Mouse (Mus musculus) kidney, postnatal 0 days (tissue): ENCODE measurements at regions not wholly inside any gene's neighbourhood (a gene's known extent, or its start where the extent isn't known, plus 50 kb on each side); places are given as distances from the start of the nearest gene placed in this dataset.

Source experiments
- ATAC-seq: fragments of 200-750 bp; cut with Nextera tagmentation; replicated peaks from 2 replicates; pipeline ENCODE4 v1.8.0; 2017; ENCODE audit warnings: low read depth, moderate number of reproducible peaks, moderate TSS enrichment, moderate library complexity; ENCODE audit not compliant: low FRiP score
- DNase-seq: peaks from one replicate; pipeline ENCODE4 v3.0.0-alpha.2; 2016; ENCODE audit warnings: low spot score
- H3K27ac ChIP-seq: fragments of 300-500 bp; sonication (generic); 2 replicates; pipeline ENCODE4 v1.5.1; 2014; ENCODE audit warnings: mild to moderate bottlenecking
- H3K27me3 ChIP-seq: fragments of 300-500 bp; sonication (generic); 2 replicates; pipeline ENCODE4 v1.6.1; 2014; ENCODE audit warnings: low read length, mixed read lengths; ENCODE audit not compliant: insufficient read depth
- H3K36me3 ChIP-seq: fragments of 300-500 bp; sonication (generic); 2 replicates; pipeline ENCODE4 v1.6.1; 2014; ENCODE audit warnings: low read length, mixed read lengths; ENCODE audit not compliant: insufficient read depth
- H3K4me1 ChIP-seq: fragments of 300-500 bp; sonication (generic); replicated peaks from 2 replicates; pipeline ENCODE4 v1.6.1; 2014; ENCODE audit warnings: antibody characterized with exemption, low read length, mixed read lengths; ENCODE audit not compliant: insufficient read depth
- H3K4me2 ChIP-seq: fragments of 300-500 bp; sonication (generic); 2 replicates; pipeline ENCODE4 v1.6.1; 2014; ENCODE audit warnings: mild to moderate bottlenecking, low read length, moderate library complexity, mixed read lengths
- H3K4me3 ChIP-seq: fragments of 300-500 bp; sonication (generic); replicated peaks from 2 replicates; pipeline ENCODE4 v1.5.1; 2014; ENCODE audit warnings: low read depth, low read length
- H3K9ac ChIP-seq: fragments of 300-500 bp; sonication (generic); 2 replicates; pipeline ENCODE4 v1.6.1; 2014; ENCODE audit warnings: low read depth, low read length
- H3K9me3 ChIP-seq: fragments of 300-500 bp; sonication (generic); replicated peaks from 2 replicates; pipeline ENCODE4 v1.6.1; 2016; ENCODE audit warnings: low read length, inconsistent platforms, mixed read lengths
- CTCF ChIP-seq: IDR thresholded peaks from 2 replicates; pipeline ENCODE4 v1.5.1; 2016; ENCODE audit warnings: antibody characterized with exemption, low read depth, mild to moderate bottlenecking, moderate library complexity
- WGBS: fragments of 180-500 bp; shearing (Covaris S2); extraction: QIAGEN DNeasy Blood & Tissue Kit; methylation state at CpG from one replicate; pipeline ENCODE4 v1.1.7; 2014; 5-methylcytosine and 5-hydroxymethylcytosine counted together

DNA sequence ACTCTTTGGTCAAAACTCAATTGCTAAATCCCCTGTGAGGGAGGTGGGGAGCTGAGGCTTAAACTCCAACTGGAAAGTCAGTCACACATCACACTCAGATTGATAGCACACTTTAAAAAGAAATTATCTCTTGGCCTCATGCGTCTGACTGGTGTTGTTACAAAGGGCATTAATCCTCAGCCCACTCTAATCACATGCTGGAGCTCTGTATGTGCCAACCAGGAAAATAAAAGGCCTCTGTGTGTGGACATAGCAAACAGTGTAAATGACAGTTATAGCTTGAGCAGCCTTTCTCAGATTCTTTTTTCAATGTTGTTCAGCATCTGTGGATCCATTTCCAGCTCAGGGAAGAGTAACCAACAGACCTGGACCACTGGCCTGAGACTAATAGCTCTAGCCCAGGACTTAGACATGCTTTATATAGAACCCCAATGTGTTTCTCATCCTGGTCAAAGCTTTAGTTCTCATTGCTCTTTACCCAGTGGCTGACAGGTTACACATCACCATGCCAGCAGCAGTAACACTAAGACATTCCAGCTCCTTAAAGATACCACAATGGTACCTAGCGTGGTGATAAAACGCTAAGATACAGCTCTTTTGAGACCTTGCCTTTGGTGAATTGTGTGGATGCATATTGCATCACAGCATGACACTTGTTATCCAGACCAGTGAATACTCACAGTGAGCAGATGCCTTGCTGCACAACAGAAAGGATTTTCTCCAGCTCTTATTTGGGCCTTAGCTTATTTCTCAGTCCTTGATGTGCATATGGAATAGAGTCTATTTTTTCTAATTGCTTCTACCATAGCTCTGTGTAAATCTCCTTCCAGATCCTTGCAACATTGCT lies 158.2 kb downstream of the Cep170 start:
- Histone ChIP-seq H3K9ac (no peak overlapping the region), H3K27ac (no peak overlapping the region), H3K4me2 (no peak overlapping the region), H3K27me3 (no peaks in the 10 kb centered on the region), H3K9me3 (no peaks in the 10 kb centered on the region), H3K4me3 (no peak overlapping the region), H3K36me3 (no peaks in the 10 kb centered on the region), H3K4me1 (no peaks in the 10 kb centered on the region)
- 79% methylated on average over 3 of the region's 3 CpGs for WGBS
- ATAC-seq (no peak), DNase-seq (no peak)
- no peak for TF ChIP-seq CTCF

- ATAC-seq = no peak
Observed at GRCm38 (mm10) chr1:176644248-176644647, 169.6 kb downstream of the Cep170 start.

DNA sequence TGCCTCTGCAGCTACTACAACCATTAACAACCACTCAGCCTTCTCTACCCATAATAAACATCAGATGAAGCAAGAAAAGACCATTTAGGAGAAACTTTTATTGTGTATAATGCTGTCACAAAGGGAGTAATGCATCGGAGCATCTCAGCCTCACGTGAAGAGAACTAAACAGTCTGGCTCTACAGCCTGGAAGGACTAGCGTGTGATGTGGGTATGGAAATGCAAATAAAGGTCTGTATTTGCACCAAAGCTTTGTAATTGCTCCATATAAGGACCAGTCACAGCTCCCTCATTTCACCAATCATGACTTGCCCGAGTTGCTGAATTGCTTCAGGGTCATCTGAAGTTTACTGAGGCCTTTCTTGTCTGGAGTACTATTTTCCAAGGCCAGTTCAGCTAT lies 190.7 kb downstream of the Cep170 start:
- DNase-seq (no peak), ATAC-seq (no peak)
- no peak overlapping the region for H3K4me3 ChIP-seq
- no peak overlapping the region for H3K27ac ChIP-seq
- no peaks in the 10 kb centered on the region for H3K4me1 ChIP-seq
- no peaks in the 10 kb centered on the region for H3K9me3 ChIP-seq
- H3K9ac ChIP-seq = no peak overlapping the region
- no peaks in the 10 kb centered on the region for H3K36me3 ChIP-seq
- 77% methylated on average over 4 of the region's 4 CpGs for WGBS
- H3K4me2 ChIP-seq = no peak overlapping the region
- H3K27me3 ChIP-seq = no peaks in the 10 kb centered on the region
- no peak for TF ChIP-seq CTCF

More at GRCm38 (mm10) chr1:176644248-176644647, 169.6 kb downstream of the Cep170 start:
- no peak for TF ChIP-seq CTCF
- Histone ChIP-seq H3K9ac (no peak overlapping the region), H3K27ac (no peak overlapping the region), H3K4me1 (no peaks in the 10 kb centered on the region), H3K27me3 (no peaks in the 10 kb centered on the region), H3K9me3 (no peaks in the 10 kb centered on the region), H3K4me3 (no peak overlapping the region), H3K36me3 (no peaks in the 10 kb centered on the region), H3K4me2 (no peak overlapping the region)
- DNase-seq = no peak
- WGBS = 8% methylated on average over 1 of the region's 1 CpGs

GRCm38 (mm10) chr1:176622213-176622612 lies 191.7 kb downstream of the Cep170 start:
- H3K4me3 ChIP-seq = no peak overlapping the region
- no peak for DNase-seq
- no peaks in the 10 kb centered on the region for H3K27me3 ChIP-seq
- H3K9me3 ChIP-seq = no peaks in the 10 kb centered on the region
- H3K4me2 ChIP-seq = no peak overlapping the region
- no peaks in the 10 kb centered on the region for H3K4me1 ChIP-seq
- no peak overlapping the region for H3K27ac ChIP-seq
- TF ChIP-seq CTCF = no peak
- H3K9ac ChIP-seq = no peak overlapping the region
- no peak for ATAC-seq
- H3K36me3 ChIP-seq = no peaks in the 10 kb centered on the region
- WGBS = 84% methylated on average over 5 of the region's 5 CpGs

DNA sequence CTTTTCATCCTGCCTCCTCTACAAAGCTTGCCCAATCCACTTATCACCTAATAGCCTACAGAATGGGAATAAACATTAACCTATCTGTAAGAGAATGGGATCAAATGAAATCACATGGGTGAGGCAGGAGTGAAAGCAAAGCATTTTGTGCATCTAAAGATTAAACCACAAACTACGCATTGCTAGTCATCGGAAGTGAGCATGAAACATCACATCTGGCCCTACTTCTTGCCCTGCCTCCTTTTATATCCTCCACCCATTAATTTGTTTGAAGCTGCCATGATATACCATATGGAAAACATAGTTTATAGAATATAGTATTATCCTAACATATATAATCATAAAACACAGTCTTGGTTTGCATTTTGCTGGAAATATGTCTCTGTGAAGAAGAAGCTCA lies 192.6 kb downstream of the Cep170 start:
- DNase-seq = peak; percentile 2
- no peak overlapping the region for H3K4me3 ChIP-seq
- no peak overlapping the region for H3K9ac ChIP-seq
- H3K9me3 ChIP-seq = no peaks in the 10 kb centered on the region
- 76% methylated on average over 2 of the region's 2 CpGs for WGBS
- ATAC-seq = no peak
- H3K27me3 ChIP-seq = no peaks in the 10 kb centered on the region
- no peak overlapping the region for H3K4me2 ChIP-seq
- no peaks in the 10 kb centered on the region for H3K4me1 ChIP-seq
- H3K27ac ChIP-seq = no peak overlapping the region
- TF ChIP-seq CTCF = no peak
- no peaks in the 10 kb centered on the region for H3K36me3 ChIP-seq

GRCm38 (mm10) chr1:176618896-176619295 lies 195.0 kb downstream of the Cep170 start:
- no peak for ATAC-seq
- Histone ChIP-seq H3K27me3 (no peaks in the 10 kb centered on the region), H3K4me1 (no peaks in the 10 kb centered on the region), H3K9ac (no peak overlapping the region), H3K4me2 (no peak overlapping the region), H3K4me3 (no peak overlapping the region), H3K36me3 (no peaks in the 10 kb centered on the region), H3K27ac (no peak overlapping the region), H3K9me3 (no peaks in the 10 kb centered on the region)
- no peak for DNase-seq
- whole genome bisulfite sequencing = 78% methylated on average over 4 of the region's 4 CpGs
- TF ChIP-seq CTCF = no peak
